ENCODE assay signal across 23 mouse cellular contexts in genomic region chr1:80418321-80419045, GRCm38 (mm10). TPM values are rescaled to one million over a fixed set of nuclear protein-coding genes. Genes with fewer than 3 reads are reported as not detected.
A peak's percentile ranks its signal among the peaks of the same experiment; 100 is the strongest.
DNase-seq lines count a peak whose midpoint lies in the region; ATAC-seq and TF ChIP-seq lines count a peak whose summit lies in the region.
"Had no signal": no experiment of that assay in that cellular context is flagged by ENCODE, and none has a peak within 500 bp of the region (broad histone marks: within the 10 kb centered on the region; RNA-seq: fewer than 3 reads in every experiment).

No protein-coding gene starts in this region.

- no peaks in the 10 kb centered on the region for H3K4me1 ChIP-seq in lung, postnatal 0 days (ENCODE audit: insufficient read depth, low read depth, low read length)
- peaks cover 17 to 82% of the 10 kb centered on the region in 2 experiments for H3K4me1 ChIP-seq in CH12.LX (ENCODE audit: control insufficient read depth in 1 of 2, insufficient read depth in 2 of 2)
- H3K4me1 ChIP-seq in hindbrain, embryonic 10.5 days (replicated peaks) = no peaks in the 10 kb centered on the region
- H3K4me1 ChIP-seq: heart, embryonic 15.5 days; midbrain, embryonic 13.5 days; neural tube, embryonic 12.5 days had no signal

- H3K4me2 ChIP-seq in lung, postnatal 0 days (replicated peaks; ENCODE audit: low read depth, low read length) = no peak overlapping the region
- peak overlapping the region; percentile 94 for H3K4me2 ChIP-seq in CH12.LX (ENCODE audit: insufficient read depth, low read depth, poor library complexity, severe bottlenecking)
- H3K4me2 ChIP-seq: heart, embryonic 15.5 days; midbrain, embryonic 13.5 days; neural tube, embryonic 12.5 days had no signal

- no peak for TF ChIP-seq EP300 in lung, postnatal 0 days (IDR thresholded peaks at IDR 0.05)
- TF ChIP-seq EP300 in CH12.LX (IDR thresholded peaks at IDR 0.05; ENCODE audit: low read length) = peak; percentile 93

- peak; percentile 8 for DNase-seq in lung, postnatal 0 days (ENCODE audit: low spot score)
- no peak for DNase-seq in lung, adult 18-20 months
- peak; percentile 94 for DNase-seq in CH12.LX (ENCODE audit: extremely low read depth)
- peak; percentile 70 for DNase-seq in induced T-regulatory cell, adult 2 months (ENCODE audit: low read depth)
- DNase-seq in cerebellum, adult 9-11 months = no peak
- no peak for DNase-seq in heart, adult 8-10 months (ENCODE audit: low spot score)
- DNase-seq in hindbrain, embryonic 10.5 days (ENCODE audit: low spot score) = no peak
- DNase-seq: cerebellum, postnatal 10 days; lung, postnatal 14 days; spleen, adult 18-20 months had no signal

- H3K27ac ChIP-seq in lung, postnatal 0 days (ENCODE audit: low read length) = no peak overlapping the region
- peak overlapping the region; percentile 81 for H3K27ac ChIP-seq in CH12.LX (ENCODE audit: insufficient read depth, low read depth)
- H3K27ac ChIP-seq in hindbrain, embryonic 10.5 days = no peak overlapping the region
- H3K27ac ChIP-seq: heart, embryonic 15.5 days; kidney, postnatal 0 days; midbrain, embryonic 13.5 days; neural tube, embryonic 12.5 days had no signal

- no peak overlapping the region for H3K9ac ChIP-seq in lung, postnatal 0 days (replicated peaks; ENCODE audit: low read depth)
- peak overlapping the region; percentile 27 for H3K9ac ChIP-seq in CH12.LX (ENCODE audit: insufficient read depth, low read depth)
- H3K9ac ChIP-seq: heart, embryonic 15.5 days; midbrain, embryonic 13.5 days; neural tube, embryonic 12.5 days had no signal

- H3K36me3 ChIP-seq in lung, postnatal 0 days (ENCODE audit: insufficient read depth, low read length) = no peaks in the 10 kb centered on the region
- no peaks in the 10 kb centered on the region for H3K36me3 ChIP-seq in CH12.LX (replicated peaks in 1 of 2; ENCODE audit: control insufficient read depth in 1 of 2, insufficient read depth in 1 of 2, low read length in 1 of 2)
- H3K36me3 ChIP-seq in hindbrain, embryonic 10.5 days = no peaks in the 10 kb centered on the region
- H3K36me3 ChIP-seq: heart, embryonic 15.5 days; midbrain, embryonic 13.5 days; neural tube, embryonic 12.5 days had no signal

- H3K27me3 ChIP-seq in lung, postnatal 0 days (replicated peaks; ENCODE audit: insufficient read depth, low read length) = no peaks in the 10 kb centered on the region
- no peaks in the 10 kb centered on the region for H3K27me3 ChIP-seq in CH12.LX (replicated peaks)
- H3K27me3 ChIP-seq in hindbrain, embryonic 10.5 days (ENCODE audit: insufficient read depth, poor library complexity, severe bottlenecking) = no peaks in the 10 kb centered on the region
- H3K27me3 ChIP-seq: heart, embryonic 15.5 days; midbrain, embryonic 13.5 days; neural tube, embryonic 12.5 days had no signal

- WGBS in lung, postnatal 0 days = 63% methylated on average over 12 of the region's 12 CpGs
- 92% methylated on average over 12 of the region's 12 CpGs for WGBS in hindbrain, embryonic 10.5 days

- ATAC-seq in lung, postnatal 0 days = no peak
- ATAC-seq: midbrain, embryonic 13.5 days had no signal

- dilution Hi-C loops in CH12.LX (cut with MboI; ENCODE audit: extremely low pct_ligation_motif_present, extremely low pct_unique_long_range_greater_than_20kb, low sequenced_read_pairs) = no loop called here

- no peak for TF ChIP-seq POLR2A in CH12.LX (IDR thresholded peaks at IDR 0.05; ENCODE audit: low read depth, low read length)

- H3K79me2 ChIP-seq in CH12.LX (replicated peaks; ENCODE audit: control insufficient read depth, extremely low read depth, insufficient read depth, poor library complexity, severe bottlenecking) = no peaks in the 10 kb centered on the region

- no peaks in the 10 kb centered on the region for H3K9me3 ChIP-seq in lung, postnatal 0 days (ENCODE audit: low read length)
- H3K9me3 ChIP-seq in CH12.LX (replicated peaks; ENCODE audit: low read length) = no peaks in the 10 kb centered on the region
- H3K9me3 ChIP-seq in hindbrain, embryonic 10.5 days = no peaks in the 10 kb centered on the region
- H3K9me3 ChIP-seq: heart, embryonic 15.5 days; midbrain, embryonic 13.5 days; neural tube, embryonic 12.5 days had no signal

- no peak overlapping the region for H3K4me3 ChIP-seq in lung, postnatal 0 days (ENCODE audit: low read depth, low read length)
- H3K4me3 ChIP-seq in CH12.LX (replicated peaks in 1 of 3; ENCODE audit: low read depth in 2 of 3, low read length in 2 of 3, poor library complexity in 1 of 3) = peak overlapping the region in 2 of 3 experiments; percentile 29 to 36
- H3K4me3 ChIP-seq in hindbrain, embryonic 10.5 days = no peak overlapping the region
- H3K4me3 ChIP-seq: heart, embryonic 15.5 days; midbrain, embryonic 13.5 days; neural tube, embryonic 12.5 days had no signal

- TF ChIP-seq CTCF in lung, postnatal 0 days (IDR thresholded peaks at IDR 0.05) = no peak
- TF ChIP-seq CTCF in CH12.LX (conservative IDR thresholded peaks at IDR 0.05 in 1 of 2, IDR thresholded peaks at IDR 0.05 in 1 of 2; ENCODE audit: low read depth in 2 of 2, low read length in 2 of 2) = no peak

- peak; percentile 16 for TF ChIP-seq RAD21 in CH12.LX (IDR thresholded peaks at IDR 0.05; ENCODE audit: low read depth, low read length)

- in situ Hi-C loops in CH12.LX (cut with MboI; ENCODE audit: low pct_ligation_motif_present, low pct_unique_long_range_greater_than_20kb, low sequenced_read_pairs) = loop anchor here (10.0 kb wide), 1 partner anchor 234 kb away; no protein-coding TSS in a partner anchor

TF ChIP-seq in CH12.LX, 34 proteins besides CTCF, POLR2A, EP300 and RAD21:
- TF ChIP-seq SIN3A (IDR thresholded peaks at IDR 0.05; ENCODE audit: low read length) = peak; percentile 64; the same call in 1 of the 2 replicates
- no peak for TF ChIP-seq ELF1 (IDR thresholded peaks at IDR 0.05; ENCODE audit: low read depth, low read length)
- TF ChIP-seq MXI1 (IDR thresholded peaks at IDR 0.05; ENCODE audit: low read depth, low read length) = peak; percentile 20; the same call in 1 of the 2 replicates
- TF ChIP-seq MAZ (IDR thresholded peaks at IDR 0.05; ENCODE audit: low read depth, low read length) = 0 out of 2 replicates have a peak, but pooled peaks have one; percentile 42
- TF ChIP-seq MAFK (IDR thresholded peaks at IDR 0.05; ENCODE audit: insufficient replicate concordance, low read length) = peak; percentile 59
- peak; percentile 32 for TF ChIP-seq JUN (IDR thresholded peaks at IDR 0.05; ENCODE audit: insufficient read depth, low read depth, low read length)
- TF ChIP-seq IRF4 (IDR thresholded peaks at IDR 0.05; ENCODE audit: low read depth, low read length) = peak; percentile 87
- peak; percentile 87; the same call in 1 of the 2 replicates for TF ChIP-seq RCOR1 (conservative IDR thresholded peaks at IDR 0.05; ENCODE audit: low read depth, low read length)
- peak; percentile 47; the same call in 1 of the 2 replicates for TF ChIP-seq TBP (conservative IDR thresholded peaks at IDR 0.05; ENCODE audit: low read depth, low read length)
- peak; percentile 45; the same call in 1 of the 2 replicates for TF ChIP-seq MYC (IDR thresholded peaks at IDR 0.05; ENCODE audit: low read depth, low read length)
- TF ChIP-seq PAX5 (IDR thresholded peaks at IDR 0.05; ENCODE audit: low read length) = no peak
- TF ChIP-seq ZC3H11A (IDR thresholded peaks at IDR 0.05; ENCODE audit: low read depth, low read length) = no peak
- TF ChIP-seq CHD2 (IDR thresholded peaks at IDR 0.05; ENCODE audit: low read length) = peak; percentile 68; the same call in 1 of the 2 replicates
- TF ChIP-seq NRF1 (IDR thresholded peaks at IDR 0.05; ENCODE audit: low read depth, low read length) = no peak
- no peak for TF ChIP-seq USF2 (conservative IDR thresholded peaks at IDR 0.05; ENCODE audit: low read depth, low read length)
- no peak for TF ChIP-seq NELFE (IDR thresholded peaks at IDR 0.05; ENCODE audit: low read depth, low read length)
- TF ChIP-seq ZNF384 (IDR thresholded peaks at IDR 0.05; ENCODE audit: low read depth, low read length) = peak; percentile 44; the same call in 1 of the 2 replicates
- peak; percentile 91 for TF ChIP-seq MEF2A (IDR thresholded peaks at IDR 0.05; ENCODE audit: borderline replicate concordance, low read depth, low read length)
- peak; percentile 71 for TF ChIP-seq BHLHE40 (IDR thresholded peaks at IDR 0.05; ENCODE audit: low read depth, low read length)
- peak; percentile 82 for TF ChIP-seq TCF12 (IDR thresholded peaks at IDR 0.05; ENCODE audit: low read depth, low read length)
- peak; percentile 84 for TF ChIP-seq ETS1 (conservative IDR thresholded peaks at IDR 0.05; ENCODE audit: low read depth, low read length)
TF ChIP-seq in CH12.LX: peak in this region for 15.

RNA-seq across cellular contexts. Expression of gene Gm45261, which starts 42.8 kb away (rescaled TPM):
- not detected in 2 replicates for polyA plus RNA-seq in lung, postnatal 0 days (2015; fragmentation: Nextera tagmentation; extraction: Ambion mirVana)
- total RNA-seq in CH12.LX (2012; rRNA removed) = not detected in 2 replicates
- total RNA-seq in CH12.LX (2014; rRNA removed) = not detected in 2 replicates
- polyA plus RNA-seq in CH12.LX (2012; ENCODE audit: insufficient read length, low read depth) = not detected in 2 replicates
- not detected for total RNA-seq in heart, adult 8-10 months (2022)
- polyA plus RNA-seq in hindbrain, embryonic 10.5 days (2016; fragmentation: Nextera tagmentation; extraction: Ambion mirVana) = not detected in 2 replicates
- total RNA-seq: ES-E14; gastrocnemius, postnatal 4 days; layer of hippocampus, postnatal 14 days; left cerebral cortex, postnatal 25 days; liver, adult 2 months had no signal
- polyA plus RNA-seq: embryonic facial prominence, embryonic 11.5 days; frontal cortex, adult 2 months; heart, embryonic 15.5 days; kidney, postnatal 0 days; liver, adult 2 months; midbrain, embryonic 13.5 days; neural tube, embryonic 12.5 days; testis, adult 2 months; urinary bladder, adult 2 months had no signal

Comparison
In these comparisons a context has a peak if more than half of its experiments do, and no peak if none do; other contexts are left out.
1. DNase-seq: peak in lung, postnatal 0 days (single experiment), CH12.LX (single experiment) and induced T-regulatory cell, adult 2 months (single experiment); none in lung, adult 18-20 months (0 of 2), cerebellum, adult 9-11 months (single experiment), heart, adult 8-10 months (single experiment) and hindbrain, embryonic 10.5 days (single experiment).
2. H3K4me3 ChIP-seq: peak in CH12.LX (2 of 3); none in lung, postnatal 0 days (single experiment) and hindbrain, embryonic 10.5 days (single experiment).